Mouse (Mus musculus) ES-Bruce4 (cell line): ENCODE measurements around the gene Camta1.

Source experiments
- CTCF ChIP-seq: IDR thresholded peaks from one replicate; pipeline ENCODE4 v1.8.1; 2011; ENCODE audit warnings: low read depth, low read length
- EP300 ChIP-seq: IDR thresholded peaks from 2 replicates; pipeline ENCODE4 v1.6.1; 2011; ENCODE audit warnings: low read depth, low read length; ENCODE audit not compliant: insufficient read depth
- POLR2A ChIP-seq: IDR thresholded peaks from one replicate; pipeline ENCODE4 v1.8.1; 2011; ENCODE audit warnings: low read length; ENCODE audit not compliant: insufficient read depth

- no peak for TF ChIP-seq CTCF
- no peak for TF ChIP-seq EP300
- no peak for TF ChIP-seq POLR2A
Measured at GRCm38 (mm10) chr4:151894926-151895325, 33.2 kb upstream of the Camta1 start.
